Mouse (Mus musculus): ENCODE data around the gene Thsd4.

The Thsd4 gene

DNA sequence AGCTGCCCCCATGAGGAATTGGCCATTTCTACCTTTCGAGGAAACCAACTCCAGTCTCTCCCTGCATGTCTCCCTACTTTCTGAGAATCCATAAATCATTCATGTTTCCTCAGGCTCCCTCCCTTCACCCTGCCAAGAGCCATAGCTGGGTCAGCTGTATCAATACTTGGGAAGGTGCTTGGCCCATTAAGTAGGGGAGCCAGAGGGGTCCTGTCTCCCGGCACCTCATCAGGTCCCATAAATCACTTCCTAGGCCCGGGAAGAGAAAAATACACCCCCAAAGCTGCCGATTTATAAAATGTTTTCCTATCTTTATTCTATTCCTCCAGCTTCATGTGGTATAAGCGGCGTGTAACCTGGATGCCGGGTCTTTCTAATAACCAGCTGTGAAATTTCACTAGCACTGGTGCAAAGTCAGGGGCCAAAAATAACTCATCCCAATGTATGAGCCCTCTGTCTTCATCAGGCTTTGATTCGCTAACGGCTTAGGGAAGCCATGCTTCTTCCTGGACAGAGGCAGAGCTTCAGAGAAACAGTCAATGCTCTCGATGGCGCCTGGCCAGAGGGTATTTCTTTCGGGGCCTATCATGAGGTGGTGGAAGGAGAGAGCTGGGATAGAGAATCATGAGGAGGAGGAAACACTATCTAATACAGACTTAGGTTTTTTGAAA, 323.2 kb downstream of the Thsd4 start:
- no peak for DNase-seq

DNA sequence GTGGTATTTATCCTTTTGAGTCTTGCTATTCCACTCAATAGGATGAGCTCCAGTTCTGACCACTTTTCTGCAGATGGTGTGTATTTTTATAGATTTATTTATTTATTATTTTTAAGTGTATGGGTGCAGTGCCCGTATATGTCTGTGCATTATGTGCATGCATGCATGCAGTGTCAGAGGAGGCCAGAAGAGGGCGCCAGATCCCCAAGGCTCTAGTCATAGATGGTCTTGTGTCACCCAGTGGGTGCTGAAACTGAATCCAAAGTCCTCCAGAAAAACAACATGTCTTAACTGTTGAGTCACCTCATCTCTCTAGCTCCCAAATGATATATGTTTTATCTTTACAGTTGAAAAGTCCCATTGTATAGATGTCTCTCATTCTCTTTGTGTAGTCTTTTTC, 326.3 kb downstream of the Thsd4 start:
- peak; percentile 10 to 21 for DNase-seq

DNA sequence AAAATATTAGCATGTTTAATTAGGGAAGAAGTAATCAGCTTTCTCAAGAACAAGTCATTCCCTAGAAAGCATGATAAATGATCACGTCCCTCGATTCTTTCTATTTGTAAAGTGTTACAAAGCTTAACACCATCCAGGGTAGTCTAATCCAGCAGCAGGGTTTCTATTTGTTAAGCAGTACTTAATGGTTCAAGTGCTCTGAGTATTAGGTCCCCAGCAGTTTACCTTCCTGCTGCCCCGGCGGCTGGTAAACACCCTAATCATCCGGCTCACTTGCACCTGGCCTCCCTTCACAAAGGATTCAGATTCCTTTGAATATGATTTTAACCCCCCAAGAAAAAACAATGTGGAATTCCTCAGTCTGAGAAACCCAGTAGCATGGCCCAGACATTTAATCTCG, 326.9 kb downstream of the Thsd4 start:
- DNase-seq: no peak

DNA sequence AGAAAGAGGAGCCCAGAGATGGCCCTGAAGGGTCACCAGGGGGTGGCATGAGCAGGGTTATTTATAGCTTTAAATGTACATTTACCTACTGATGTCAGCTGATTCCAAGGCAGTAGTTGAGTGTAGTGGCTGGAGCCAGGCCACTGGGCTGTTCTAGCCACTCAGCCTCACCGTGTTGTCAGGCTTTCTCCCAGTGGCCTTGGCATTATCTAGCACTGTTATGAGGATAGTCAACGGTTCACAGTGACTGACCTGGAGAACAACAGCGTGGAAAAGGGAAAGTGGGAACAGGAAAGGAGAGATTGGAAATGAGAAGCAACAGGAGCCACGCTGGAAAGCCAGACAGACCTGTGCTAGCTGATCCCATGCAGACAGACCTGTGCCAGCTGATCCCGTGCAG, 329.5 kb downstream of the Thsd4 start:
- no peak for DNase-seq

DNA sequence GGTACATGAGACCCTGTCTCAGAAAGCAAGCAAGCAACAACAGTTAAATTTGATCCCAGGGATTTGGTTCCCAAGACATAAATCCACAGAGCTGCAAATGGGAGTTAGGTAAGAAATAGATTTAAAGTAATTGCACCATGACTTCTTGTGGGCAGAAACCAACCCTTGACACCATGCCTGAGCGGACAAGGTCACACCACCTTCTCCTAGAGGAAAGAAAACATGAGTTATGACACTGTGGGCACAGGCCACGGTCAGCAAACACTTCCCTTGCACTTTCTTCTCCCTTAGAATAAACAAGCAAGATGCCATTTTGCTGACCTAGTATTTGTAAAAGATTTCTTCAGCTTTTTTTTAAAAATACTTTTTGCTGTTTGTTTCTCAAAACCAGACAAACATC, 334.4 kb downstream of the Thsd4 start:
- DNase-seq: no peak

DNA sequence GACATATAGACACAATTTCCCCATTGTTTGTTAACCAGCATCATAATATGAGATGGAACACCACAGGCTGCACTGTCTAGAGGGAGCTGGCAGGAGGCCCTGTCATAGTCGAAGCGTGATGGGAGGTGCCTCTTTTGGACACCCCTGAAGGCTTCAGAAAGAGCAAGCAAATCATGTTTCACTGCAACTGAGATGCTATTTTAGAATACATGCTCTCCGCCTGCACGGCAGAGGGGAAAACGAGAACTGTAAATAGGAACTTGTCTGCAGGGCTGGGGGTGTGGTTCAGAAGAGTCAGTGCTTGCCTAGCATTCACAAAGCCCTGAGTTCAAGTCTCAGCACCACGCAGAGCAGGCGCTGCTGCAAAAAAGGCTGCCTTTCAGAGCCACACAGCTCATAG, 334.9 kb downstream of the Thsd4 start:
- no peak for DNase-seq

DNA sequence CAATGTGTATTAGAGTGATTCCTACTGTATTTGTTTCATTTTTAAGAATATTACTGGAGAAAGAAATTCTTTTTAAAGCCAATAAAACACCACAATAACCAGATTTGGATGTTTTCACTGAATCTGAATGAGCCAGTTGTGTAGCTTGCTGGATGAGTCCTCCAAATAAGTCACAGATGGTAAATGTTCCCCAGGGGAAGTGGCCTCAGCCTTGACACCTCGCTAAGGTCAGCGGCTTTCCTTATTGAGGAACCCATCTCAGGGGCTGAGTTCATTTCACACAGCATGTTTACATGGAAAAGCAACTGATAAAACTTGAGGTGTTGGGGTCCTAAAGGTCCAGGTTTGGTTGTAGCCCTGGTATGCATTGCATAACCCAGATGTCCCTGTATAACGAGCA, 337.8 kb downstream of the Thsd4 start:
- no peak for DNase-seq

DNA sequence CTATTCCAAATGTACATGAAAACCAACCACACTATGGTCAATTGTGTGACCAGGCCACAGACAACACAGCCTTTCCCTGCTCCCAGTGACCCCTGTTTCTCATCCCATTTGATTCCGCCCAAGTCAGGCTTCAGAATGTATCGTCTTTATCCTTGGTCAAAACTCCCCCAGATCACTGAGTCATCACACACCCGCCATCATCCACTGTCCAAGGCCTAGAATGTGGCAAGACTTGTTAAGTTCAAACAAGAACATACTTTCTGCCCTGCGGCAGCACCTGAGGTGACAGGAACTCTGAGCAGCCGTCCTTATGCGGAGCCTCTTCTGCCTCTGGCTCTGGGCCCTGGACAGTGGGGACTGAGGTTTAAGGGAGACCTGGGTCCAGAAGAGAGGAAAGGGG, 339.5 kb downstream of the Thsd4 start:
- DNase-seq: no peak

DNA sequence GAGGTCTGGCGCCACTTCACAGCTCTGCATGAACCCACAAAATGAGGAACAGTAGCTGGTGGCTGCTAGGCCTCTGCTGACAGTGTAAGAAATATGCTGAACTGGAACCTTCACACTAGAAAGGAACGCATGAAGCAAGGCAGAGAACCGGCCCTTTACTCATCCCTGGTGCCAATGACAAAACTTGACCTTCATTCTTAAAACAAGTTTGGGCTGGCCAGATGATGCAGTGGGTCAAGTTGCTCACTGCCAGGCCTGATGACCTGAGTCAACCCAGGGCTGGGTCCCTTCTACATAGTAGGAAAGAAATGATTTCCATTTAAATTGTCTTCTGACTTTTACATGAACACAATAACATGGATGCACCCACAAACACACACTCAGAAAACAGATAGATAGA, 340.9 kb downstream of the Thsd4 start:
- DNase-seq: no peak

DNA sequence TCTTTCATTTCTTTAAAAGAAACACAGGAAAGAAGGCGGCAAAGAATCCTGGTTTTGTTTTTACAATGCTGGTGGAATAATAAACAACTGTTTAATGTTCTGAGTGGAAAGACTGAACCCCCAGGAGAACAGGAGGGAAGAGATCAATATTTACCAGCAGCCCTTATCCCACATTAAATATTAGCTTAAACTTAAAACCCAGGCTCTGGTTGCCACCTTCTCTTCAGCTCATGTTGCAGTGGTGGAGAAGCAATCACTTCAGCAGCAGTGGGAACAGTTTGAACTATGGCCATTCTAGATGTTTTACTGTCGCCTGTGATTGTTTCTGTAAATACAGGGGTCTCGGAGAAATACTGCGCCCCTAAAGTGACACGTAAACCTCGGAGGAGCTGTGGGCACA, 341.7 kb downstream of the Thsd4 start:
- DNase-seq: no peak

DNA sequence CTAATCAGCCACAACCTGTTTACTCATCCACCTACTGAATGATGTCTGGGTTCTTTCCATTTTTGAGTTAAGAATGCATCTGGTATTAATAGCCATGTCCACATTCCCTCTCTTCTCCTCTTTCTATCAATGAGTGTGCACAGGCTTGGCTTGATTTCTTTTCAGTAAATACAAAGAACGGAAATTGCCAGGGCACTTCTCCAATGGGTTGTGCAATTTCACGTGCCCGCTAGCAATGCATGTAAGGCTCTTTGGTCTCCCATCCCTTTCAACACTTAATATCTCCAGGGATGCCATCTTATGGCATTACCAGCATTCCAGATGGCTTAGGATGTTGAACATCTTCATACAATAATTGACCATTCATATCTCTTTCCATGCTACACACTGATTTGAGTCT, 345.5 kb downstream of the Thsd4 start:
- no peak for DNase-seq

DNA sequence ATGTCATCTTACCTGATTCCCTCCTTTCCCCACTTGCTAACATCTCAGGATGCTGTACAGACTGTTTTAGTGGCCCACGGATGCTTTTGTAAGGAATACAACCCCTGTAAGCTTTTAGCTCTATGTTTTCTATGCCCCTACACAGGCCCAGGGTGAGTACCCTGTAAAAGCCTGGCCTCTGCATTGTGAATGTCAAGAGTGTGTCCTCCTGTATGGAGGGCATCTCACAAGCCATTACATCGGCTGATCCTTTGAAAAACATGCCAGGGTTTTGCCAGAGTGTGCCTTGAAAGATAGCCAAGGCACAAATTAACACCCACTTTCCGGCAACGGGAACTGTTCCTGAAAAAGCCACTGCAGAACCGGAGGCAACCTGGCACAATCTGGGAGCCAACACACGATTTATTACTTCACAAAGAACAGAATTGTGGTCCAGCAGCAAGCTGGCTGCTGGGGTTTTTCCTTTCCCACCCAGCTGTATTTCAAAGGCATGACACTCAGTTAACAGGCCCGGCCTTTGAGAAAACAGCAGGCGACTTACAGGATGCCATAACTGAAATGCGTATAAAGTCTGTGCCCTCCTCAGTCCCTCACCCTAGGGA, 349.3 kb downstream of the Thsd4 start:
- DNase-seq: peak; percentile 22 to 34

DNA sequence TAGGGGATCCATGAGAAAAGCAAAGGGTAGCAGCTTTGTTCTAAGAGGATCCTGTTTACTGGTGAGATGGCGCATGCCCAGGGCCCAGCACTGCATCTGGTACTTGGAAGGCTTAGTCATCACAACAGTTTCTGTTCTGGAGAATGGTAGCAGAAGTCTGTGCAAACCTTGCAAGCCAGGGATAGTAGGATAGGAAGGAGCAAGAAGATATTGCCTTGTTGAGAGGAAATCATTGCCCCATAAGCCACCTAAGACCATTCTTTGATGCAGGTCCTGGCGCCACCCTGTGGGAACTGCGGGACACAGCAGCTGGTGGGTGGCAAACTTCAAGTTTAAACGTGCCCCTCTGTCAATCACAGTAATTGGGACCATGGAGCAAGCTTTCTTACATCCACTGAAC, 354.9 kb downstream of the Thsd4 start:
- DNase-seq: peak in 1 of 2 experiments; percentile 55

DNA sequence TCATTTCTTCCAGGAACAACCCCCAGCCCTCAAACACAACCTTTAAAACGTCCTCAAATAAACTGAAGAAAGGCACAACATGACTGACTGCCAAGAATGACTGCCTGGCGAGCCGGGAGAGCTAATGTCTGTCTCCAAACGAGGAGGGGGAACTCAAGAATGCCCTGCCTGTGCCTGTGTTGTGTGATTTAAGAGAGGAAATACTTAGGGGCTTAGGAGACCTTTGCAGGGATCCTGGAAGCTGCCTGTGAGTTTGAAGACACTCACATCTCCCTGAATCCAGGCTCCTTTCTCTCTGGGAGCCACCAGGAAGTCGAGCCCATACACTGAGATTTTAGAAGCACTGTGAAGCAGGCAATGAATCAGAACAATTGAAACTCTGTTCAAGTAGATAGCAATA, 361.0 kb downstream of the Thsd4 start:
- no peak for DNase-seq

DNA sequence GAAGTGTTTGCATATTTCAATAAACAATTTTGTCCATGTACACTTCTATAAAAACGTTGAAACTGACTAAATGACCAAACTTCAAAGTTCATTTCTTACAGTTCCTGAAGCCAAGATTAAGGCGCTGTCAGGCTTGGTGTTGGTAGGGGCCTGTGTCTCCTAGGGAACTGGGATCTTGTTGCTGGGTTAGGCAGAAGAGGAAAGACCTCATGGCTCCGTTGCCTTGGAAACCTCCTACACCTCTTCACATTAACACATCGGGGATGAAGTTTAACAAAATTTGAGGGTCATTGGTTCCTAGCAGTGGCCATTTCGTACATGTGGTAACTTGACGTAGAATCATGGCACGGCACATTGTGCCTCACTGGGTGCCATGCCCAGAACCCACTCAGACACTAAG, 361.7 kb downstream of the Thsd4 start:
- DNase-seq: no peak

DNA sequence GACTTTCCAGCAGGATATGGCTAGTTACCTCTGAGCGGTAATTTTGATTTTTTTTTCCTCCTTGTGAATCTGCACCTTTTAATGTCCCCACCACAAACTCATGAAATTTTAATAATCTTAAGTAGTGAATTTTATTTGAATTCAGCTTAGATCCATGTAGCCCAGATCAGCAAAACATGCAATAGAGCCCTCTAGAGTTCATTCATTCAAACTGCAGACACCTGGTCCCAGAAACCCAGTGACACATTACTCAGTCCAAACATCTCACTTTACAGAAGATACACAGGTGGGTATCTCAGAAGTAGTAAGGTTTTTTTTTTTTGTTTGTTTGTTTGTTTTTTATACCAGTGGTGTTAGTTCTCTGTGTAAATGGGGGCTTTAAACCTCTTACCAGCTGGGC, 368.9 kb downstream of the Thsd4 start:
- no peak for DNase-seq

DNA sequence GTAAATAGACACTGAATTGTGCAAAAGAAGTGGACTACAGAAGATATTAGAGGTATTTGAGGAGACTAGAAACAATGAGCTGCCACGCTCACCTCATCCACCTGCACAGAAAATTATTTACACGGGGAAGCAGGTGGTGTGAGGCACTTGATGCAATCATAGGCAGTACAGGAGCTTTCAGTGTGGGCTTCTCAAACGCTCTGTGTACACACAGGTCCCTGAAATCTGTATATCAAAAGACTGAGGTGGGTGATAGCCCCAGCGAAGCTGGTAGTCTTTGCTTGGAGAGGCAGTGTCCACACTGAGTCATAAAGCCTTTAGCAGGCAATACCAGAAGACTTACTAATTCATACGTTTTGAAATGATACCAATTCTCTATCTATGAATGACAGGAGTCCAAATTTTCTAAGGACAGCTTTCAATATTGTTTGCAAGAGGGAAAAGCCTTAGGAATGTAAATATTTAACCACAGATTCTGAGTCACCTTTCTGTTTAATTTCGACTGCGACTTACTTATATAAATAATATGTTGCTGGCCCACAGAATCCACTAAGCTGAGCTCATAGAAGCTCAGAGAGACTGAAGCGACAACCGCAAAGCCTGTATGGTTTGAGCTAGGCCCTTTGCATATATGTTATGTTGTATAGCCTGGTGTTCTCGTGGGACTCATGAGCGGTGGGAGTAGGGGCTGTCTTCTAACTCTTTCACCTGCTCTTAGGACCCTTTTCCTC, 369.8 kb downstream of the Thsd4 start:
- no peak for DNase-seq

DNA sequence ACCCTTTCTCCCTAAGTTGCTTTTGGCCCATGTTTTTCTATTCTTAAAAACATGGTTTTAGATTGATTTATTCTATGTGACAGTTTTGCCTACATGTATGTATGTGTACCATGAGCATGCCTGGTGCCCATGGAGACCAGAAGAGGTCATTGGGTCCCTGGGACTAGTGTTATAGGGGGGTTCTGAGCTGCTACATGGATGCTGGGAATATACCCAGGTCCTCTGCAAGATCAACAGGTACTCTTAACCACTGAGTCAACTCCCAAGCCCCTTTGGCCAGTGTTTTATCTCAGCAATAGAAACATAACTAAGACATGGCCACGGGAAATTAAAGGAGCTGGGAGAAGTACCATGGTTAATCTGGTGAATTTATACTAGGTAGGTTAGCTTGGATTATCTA, 371.3 kb downstream of the Thsd4 start:
- no peak for DNase-seq

DNA sequence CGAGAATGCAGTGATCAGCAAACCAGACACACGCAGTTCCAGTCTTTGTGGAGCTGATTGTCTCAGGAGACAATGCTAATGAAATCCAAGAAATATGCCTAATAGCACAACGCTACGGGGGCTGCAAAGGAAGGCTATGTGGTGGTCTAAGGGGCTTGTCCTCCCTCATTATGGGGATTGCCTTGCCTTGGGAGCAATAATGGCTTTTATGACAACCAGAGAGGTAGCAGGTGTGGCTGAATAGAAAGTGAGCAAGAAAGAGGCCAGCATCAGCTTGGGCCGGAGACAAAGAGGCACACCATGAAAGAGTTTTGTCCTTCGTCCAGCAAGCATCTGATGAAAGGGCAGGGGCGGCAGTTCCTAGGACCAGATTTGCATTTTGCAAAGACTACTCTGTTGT, 372.9 kb downstream of the Thsd4 start:
- no peak for DNase-seq

DNA sequence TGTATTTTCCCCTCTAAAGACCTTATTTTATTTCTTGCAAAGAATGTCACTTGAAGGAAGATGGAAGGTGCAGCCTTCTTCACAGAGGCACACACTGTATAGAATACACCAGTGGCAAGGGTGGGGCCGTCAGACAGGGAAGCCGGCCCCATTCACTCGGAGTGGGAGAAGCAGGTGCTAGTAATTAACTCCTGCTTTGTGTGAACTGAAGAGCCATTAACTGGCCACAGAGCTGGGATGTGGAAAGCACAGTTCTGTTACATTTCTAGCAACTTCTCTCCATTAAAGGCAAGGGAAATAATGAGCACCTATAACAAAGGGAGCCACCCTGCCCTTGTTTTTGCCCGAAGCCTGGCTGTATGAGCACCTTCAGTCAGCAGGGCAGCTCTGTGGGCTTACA, 374.4 kb downstream of the Thsd4 start:
- no peak for DNase-seq

DNA sequence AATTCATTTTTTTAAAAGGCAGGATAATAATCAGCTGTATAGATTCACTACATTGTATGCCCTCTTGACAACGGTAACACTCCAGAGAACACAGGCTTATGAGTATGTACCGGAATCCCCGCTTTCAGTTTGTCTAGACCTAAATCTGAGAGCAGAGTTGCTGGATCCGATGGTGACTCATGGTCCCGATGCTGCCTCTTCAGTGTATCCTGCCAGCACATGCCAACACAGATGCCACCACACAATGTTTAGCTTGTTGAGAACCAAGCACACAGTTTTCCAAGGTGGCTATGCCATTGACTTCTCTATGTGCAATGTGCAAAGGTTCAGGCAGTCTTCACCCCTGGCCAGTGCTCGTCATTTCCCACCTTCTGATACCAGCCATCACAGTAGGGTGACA, 378.0 kb downstream of the Thsd4 start:
- no peak for DNase-seq

DNA sequence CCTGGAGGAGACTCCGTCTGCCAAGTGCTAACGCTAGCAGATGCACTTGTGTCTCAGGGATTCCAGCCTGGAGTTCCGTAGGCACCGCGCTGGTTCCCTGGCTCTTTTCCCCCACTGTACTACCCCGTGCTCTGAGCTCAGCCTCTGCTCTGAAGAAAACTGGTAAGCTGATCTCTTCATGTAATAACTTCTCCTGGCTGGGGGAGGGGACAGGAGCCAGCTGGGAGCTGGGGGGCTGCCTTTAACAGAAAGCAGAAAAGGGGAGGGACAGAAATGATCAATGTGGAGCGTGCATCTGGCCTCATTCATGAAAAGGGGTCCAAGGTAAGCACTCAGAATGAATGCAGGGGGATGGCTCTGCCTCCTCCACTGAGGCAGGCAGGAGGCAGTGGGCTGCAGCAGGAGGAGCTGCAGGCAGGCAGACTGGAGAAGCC, 380.7 kb downstream of the Thsd4 start:
- DNase-seq: peak; percentile 24 to 49

DNA sequence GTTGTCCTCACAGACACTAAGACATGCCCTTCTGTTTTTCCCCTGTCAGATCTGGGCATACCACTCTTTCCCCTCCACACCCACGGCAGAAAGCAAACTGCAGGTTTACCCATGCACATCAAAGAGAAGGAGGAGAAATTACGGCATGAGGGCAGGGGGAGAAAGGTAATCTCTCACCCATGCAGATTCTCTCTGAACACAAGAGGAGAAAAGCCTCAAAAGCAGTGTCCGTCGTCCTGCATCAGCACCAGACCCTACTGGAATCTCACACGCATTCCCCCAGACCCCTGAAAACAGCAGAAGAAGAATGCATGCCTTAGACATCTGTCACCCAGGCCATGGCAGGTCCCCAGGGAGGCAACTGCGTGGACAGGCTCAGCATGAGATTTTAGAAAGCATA, 381.4 kb downstream of the Thsd4 start:
- DNase-seq: no peak

DNA sequence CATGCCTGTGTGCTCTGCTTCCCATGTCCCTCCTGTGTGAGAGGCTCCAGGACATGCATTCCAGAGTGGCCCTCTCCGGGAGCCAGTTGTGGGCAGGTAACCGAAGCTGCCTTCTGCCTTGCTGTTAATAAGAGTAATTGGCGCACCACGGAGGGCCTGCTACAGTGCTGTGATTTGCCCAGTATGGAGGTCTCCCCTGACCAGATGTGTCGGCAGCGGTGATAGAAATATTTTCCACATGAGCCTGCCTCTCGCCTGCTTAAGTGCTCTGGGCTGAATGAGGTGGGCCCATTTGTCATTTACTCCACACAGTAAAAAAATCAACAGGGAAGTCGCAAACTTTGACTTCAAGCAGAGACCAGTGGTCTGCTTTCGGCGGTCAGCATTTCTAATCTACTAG, 382.4 kb downstream of the Thsd4 start:
- DNase-seq: no peak
